Mouse (Mus musculus) testis, adult 2 months (tissue): ENCODE results near the gene Ak4.

ENCODE experiments used
- CTCF ChIP-seq: fragments of 200-500 bp; IDR thresholded peaks from 2 replicates; pipeline ENCODE4 v1.5.1; 2012; ENCODE audit warnings: low read depth, mild to moderate bottlenecking, inconsistent platforms, low read length, moderate library complexity; ENCODE audit not compliant: control insufficient read depth, insufficient read depth, insufficient replicate concordance
- POLR2A ChIP-seq: fragments of 200-500 bp; IDR thresholded peaks from 2 replicates; pipeline ENCODE4 v1.6.1; 2012; ENCODE audit warnings: low read depth, mild to moderate bottlenecking, inconsistent platforms, low read length, moderate library complexity; ENCODE audit not compliant: control insufficient read depth

- no peak for TF ChIP-seq POLR2A
- no peak for TF ChIP-seq CTCF
These were observed 2.1 kb upstream of the Ak4 start for GRCm38 (mm10) chr4:101416966-101417365.
